Mouse (Mus musculus) spleen, adult 2 months (tissue): ENCODE results near the gene Myadm.

ENCODE experiments used
- CTCF ChIP-seq: fragments of 200-500 bp; IDR thresholded peaks from 2 replicates; pipeline ENCODE4 v1.5.1; 2011; ENCODE audit warnings: mild to moderate bottlenecking, inconsistent platforms; ENCODE audit not compliant: insufficient read depth, insufficient read length, insufficient replicate concordance; ENCODE audit errors: extremely low read depth
- POLR2A ChIP-seq: fragments of 200-500 bp; IDR thresholded peaks from 2 replicates; pipeline ENCODE4 v1.6.1; 2011; ENCODE audit warnings: low read depth, low read length, inconsistent platforms

DNA sequence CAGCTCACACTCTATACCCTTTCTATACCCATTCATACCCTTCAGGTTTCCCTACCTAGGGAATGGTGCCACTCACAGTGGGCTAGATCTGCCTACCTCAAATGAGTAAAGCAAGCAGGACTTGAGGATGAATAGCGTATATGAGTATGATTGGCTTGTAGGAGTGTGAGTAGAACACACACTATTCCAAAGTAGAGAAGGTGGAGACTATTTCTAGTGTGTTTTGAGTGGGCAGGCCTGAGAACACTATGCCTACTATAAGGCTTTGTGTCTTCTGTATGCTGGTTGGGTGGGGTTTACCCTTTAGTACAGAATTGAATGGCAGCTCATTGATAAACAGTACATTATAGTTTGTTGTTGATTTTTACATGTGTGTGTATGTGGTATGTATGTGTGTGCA, 34.9 kb downstream of the Myadm start:
- TF ChIP-seq CTCF, result no peak
- TF ChIP-seq POLR2A, result no peak
